Mouse (Mus musculus) megakaryocyte, embryonic 14.5 days (primary cell): ENCODE data around the gene Tmprss4.

ENCODE experiments used
- FLI1 ChIP-seq: IDR thresholded peaks from 2 replicates; pipeline ENCODE4 v1.6.1; 2012; ENCODE audit warnings: low read length, inconsistent platforms, mixed read lengths
- GATA1 ChIP-seq: IDR thresholded peaks from 3 replicates; pipeline ENCODE4 v1.6.1; 2012; ENCODE audit warnings: mixed read lengths, low read length, inconsistent platforms, borderline replicate concordance

DNA sequence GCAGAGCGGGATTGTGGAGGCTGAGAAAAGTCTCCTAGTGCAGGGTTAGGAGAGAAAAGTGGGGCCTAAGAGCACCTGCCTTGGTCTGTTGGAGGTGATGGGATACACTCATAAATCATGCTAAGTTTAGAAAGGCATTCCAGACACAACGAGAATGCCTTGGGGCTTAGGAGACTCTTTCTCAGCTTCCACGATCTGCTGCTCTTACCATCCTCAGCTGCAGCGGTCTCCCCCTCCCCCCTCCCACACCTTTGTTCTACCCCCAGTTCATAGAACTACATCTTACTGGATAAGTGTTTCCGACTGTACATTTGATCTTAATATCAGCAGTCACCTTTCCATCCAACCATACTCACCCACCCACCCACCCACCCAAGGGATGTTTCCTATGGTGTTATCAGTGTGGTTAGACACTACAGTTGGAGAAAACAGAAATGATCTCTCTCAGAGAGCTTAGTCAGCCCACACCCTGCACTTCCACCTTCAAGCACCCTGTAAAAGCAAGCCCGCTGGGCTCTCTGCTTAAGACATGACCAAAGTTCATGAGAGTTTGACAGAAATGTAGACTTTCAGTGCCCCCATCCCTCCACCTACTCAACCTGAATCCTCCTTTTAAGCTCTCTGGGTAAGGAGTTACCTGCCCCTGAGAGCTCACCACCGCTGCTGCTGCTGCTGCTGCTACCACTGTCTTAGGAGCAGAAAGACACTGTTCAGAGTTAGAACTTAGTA lies 3.3 kb upstream of the Tmprss4 start:
- TF ChIP-seq GATA1 (no peak), FLI1 (no peak)
